ENCODE assay signal across 27 mouse cellular contexts in the genomic region with DNA sequence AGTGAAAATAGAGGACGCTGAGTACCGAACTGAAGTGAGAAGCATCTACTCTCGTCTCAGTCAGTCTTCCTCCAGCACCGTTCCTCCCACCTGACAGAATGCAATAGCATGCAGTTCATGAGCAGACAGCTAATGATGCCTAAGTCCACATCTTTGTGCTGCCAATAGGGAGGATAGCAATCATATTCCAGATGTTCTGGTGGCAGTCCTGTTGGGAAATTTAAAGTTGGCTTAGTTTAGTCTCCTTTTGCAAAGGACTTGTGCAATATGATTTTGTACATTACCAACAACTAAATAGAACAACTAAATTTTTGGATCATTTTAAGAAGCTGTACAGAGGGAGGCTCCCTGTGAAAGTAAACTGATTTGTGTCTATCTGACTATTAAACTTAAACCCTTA.
"Had no signal": no experiment of that assay in that cellular context is flagged by ENCODE, and none has a peak within 500 bp of the region (broad histone marks: within the 10 kb centered on the region; RNA-seq: fewer than 3 reads in every experiment).

No protein-coding gene starts in this region.

- H3K9ac ChIP-seq: heart, embryonic 13.5 days; heart, embryonic 15.5 days; hindbrain, embryonic 12.5 days; hindbrain, embryonic 14.5 days; intestine, embryonic 15.5 days; limb, embryonic 13.5 days; limb, embryonic 15.5 days; liver, embryonic 14.5 days had no signal

- H3K36me3 ChIP-seq: heart, embryonic 15.5 days; hindbrain, embryonic 12.5 days; intestine, embryonic 15.5 days; limb, embryonic 13.5 days; limb, embryonic 15.5 days had no signal

- H3K9me3 ChIP-seq: heart, embryonic 13.5 days; heart, embryonic 15.5 days; hindbrain, embryonic 10.5 days; hindbrain, embryonic 12.5 days; intestine, embryonic 15.5 days; limb, embryonic 13.5 days; limb, embryonic 15.5 days had no signal

- DNase-seq: gastrocnemius, adult 2 months; gastrocnemius, postnatal 10 days; gastrocnemius, postnatal 25 days; heart, adult 2 months; heart, postnatal 14 days; heart, postnatal 36 days; kidney, adult 2 months; kidney, postnatal 10 days; kidney, postnatal 25 days; kidney, postnatal 4 days; layer of hippocampus, postnatal 36 days; left cerebral cortex, postnatal 4 days had no signal

- H3K27ac ChIP-seq: gastrocnemius, adult 2 months; heart, adult 2 months; heart, embryonic 13.5 days; heart, embryonic 15.5 days; hindbrain, embryonic 10.5 days; hindbrain, embryonic 12.5 days; hindbrain, embryonic 14.5 days; intestine, embryonic 15.5 days; layer of hippocampus, adult 2 months; limb, embryonic 13.5 days; limb, embryonic 15.5 days; liver, embryonic 14.5 days had no signal

- H3K4me3 ChIP-seq: gastrocnemius, adult 2 months; heart, adult 2 months; heart, embryonic 13.5 days; heart, embryonic 15.5 days; hindbrain, embryonic 10.5 days; hindbrain, embryonic 12.5 days; intestine, embryonic 15.5 days; layer of hippocampus, adult 2 months; limb, embryonic 13.5 days; limb, embryonic 15.5 days had no signal

- ATAC-seq: hindbrain, embryonic 16.5 days; inflammation-experienced regulatory T-cells, adult 6 months; intestine, embryonic 15.5 days; intestine, postnatal 0 days had no signal

- H3K27me3 ChIP-seq: heart, embryonic 13.5 days; heart, embryonic 15.5 days; hindbrain, embryonic 12.5 days; intestine, embryonic 15.5 days; limb, embryonic 13.5 days; limb, embryonic 15.5 days had no signal

- H3K4me2 ChIP-seq: heart, embryonic 11.5 days; heart, embryonic 13.5 days; heart, embryonic 15.5 days; hindbrain, embryonic 12.5 days; hindbrain, embryonic 14.5 days; intestine, embryonic 15.5 days; limb, embryonic 13.5 days; limb, embryonic 15.5 days; liver, embryonic 11.5 days had no signal
